Mouse (Mus musculus): ENCODE data around the gene Olfr968. TPM values are rescaled to one million over a fixed set of nuclear protein-coding genes. Genes with fewer than 3 reads are reported as not detected.

Gene Olfr968
- not detected in 2 replicates for polyA plus RNA-seq (2015; fragmentation: Nextera tagmentation; extraction: Ambion mirVana)

GRCm38 (mm10) chr9:39783153-39783552 lies at the start of gene Olfr968:
Gene Olfr968, minus strand, starts transcription at chr9:39783253.
- ATAC-seq = no peak
- Histone ChIP-seq H3K4me3 (replicated peaks) (no peak within 1 kb of the TSS), H3K27me3 (replicated peaks) (no peaks in the 10 kb centered on the region), H3K9ac (no peak within 1 kb of the TSS), H3K4me1 (replicated peaks) (no peaks in the 10 kb centered on the region), H3K9me3 (no peaks in the 10 kb centered on the region), H3K36me3 (no peaks in the 10 kb centered on the region), H3K4me2 (replicated peaks) (no peak within 1 kb of the TSS), H3K27ac (no peak within 1 kb of the TSS)
- 81% methylated on average over 1 of the region's 1 CpGs for WGBS

GRCm38 (mm10) chr9:39808560-39808959 lies 25.5 kb upstream of the Olfr968 start, which contains the start of gene Olfr970:
Gene Olfr970, plus strand, starts transcription at chr9:39808860.
- Histone ChIP-seq H3K9ac (no peak within 1 kb of the TSS), H3K4me2 (replicated peaks) (no peak within 1 kb of the TSS), H3K36me3 (no peaks in the 10 kb centered on the region), H3K4me3 (replicated peaks) (no peak within 1 kb of the TSS), H3K9me3 (no peaks in the 10 kb centered on the region), H3K4me1 (replicated peaks) (no peaks in the 10 kb centered on the region), H3K27ac (no peak within 1 kb of the TSS), H3K27me3 (replicated peaks) (no peaks in the 10 kb centered on the region)
- no peak for ATAC-seq
- 75% methylated on average over 4 of the region's 4 CpGs for whole genome bisulfite sequencing

GRCm38 (mm10) chr9:39790558-39790957 lies 7.5 kb upstream of the Olfr968 start, which contains the start of gene Olfr969:
Gene Olfr969, plus strand, starts transcription at chr9:39790945.
- H3K4me2 ChIP-seq (replicated peaks) = no peak within 1 kb of the TSS
- no peak within 1 kb of the TSS for H3K27ac ChIP-seq
- no peaks in the 10 kb centered on the region for H3K27me3 ChIP-seq (replicated peaks)
- 71% methylated on average over 2 of the region's 2 CpGs for WGBS
- H3K9me3 ChIP-seq = no peaks in the 10 kb centered on the region
- no peak within 1 kb of the TSS for H3K4me3 ChIP-seq (replicated peaks)
- ATAC-seq = no peak
- no peaks in the 10 kb centered on the region for H3K36me3 ChIP-seq
- H3K4me1 ChIP-seq (replicated peaks) = no peaks in the 10 kb centered on the region
- no peak within 1 kb of the TSS for H3K9ac ChIP-seq

- no peak overlapping the region for H3K4me3 ChIP-seq (replicated peaks)
- 86% methylated on average over 1 of the region's 1 CpGs for WGBS
- no peak overlapping the region for H3K27ac ChIP-seq
- no peak for ATAC-seq
- no peaks in the 10 kb centered on the region for H3K4me1 ChIP-seq (replicated peaks)
- H3K27me3 ChIP-seq (replicated peaks) = no peaks in the 10 kb centered on the region
- no peak overlapping the region for H3K9ac ChIP-seq
- H3K9me3 ChIP-seq = no peaks in the 10 kb centered on the region
- no peaks in the 10 kb centered on the region for H3K36me3 ChIP-seq
- no peak overlapping the region for H3K4me2 ChIP-seq (replicated peaks)
These were observed 36.6 kb downstream of the Olfr968 start for GRCm38 (mm10) chr9:39746428-39746827.

- Histone ChIP-seq H3K9me3 (no peaks in the 10 kb centered on the region), H3K9ac (no peak within 1 kb of the TSS), H3K36me3 (no peaks in the 10 kb centered on the region), H3K4me2 (replicated peaks) (no peak within 1 kb of the TSS), H3K4me1 (replicated peaks) (no peaks in the 10 kb centered on the region), H3K27me3 (replicated peaks) (no peaks in the 10 kb centered on the region), H3K27ac (no peak within 1 kb of the TSS), H3K4me3 (replicated peaks) (no peak within 1 kb of the TSS)
- ATAC-seq = no peak
These were observed 37.1 kb downstream of the Olfr968 start, which contains the start of gene Olfr967 for GRCm38 (mm10) chr9:39745949-39746348. Gene Olfr967, plus strand, starts transcription at chr9:39746249.

- H3K36me3 ChIP-seq = no peaks in the 10 kb centered on the region
- no peaks in the 10 kb centered on the region for H3K4me1 ChIP-seq (replicated peaks)
- no peaks in the 10 kb centered on the region for H3K9me3 ChIP-seq
- no peak overlapping the region for H3K4me2 ChIP-seq (replicated peaks)
- H3K9ac ChIP-seq = no peak overlapping the region
- H3K27me3 ChIP-seq (replicated peaks) = no peaks in the 10 kb centered on the region
- no peak overlapping the region for H3K4me3 ChIP-seq (replicated peaks)
- WGBS = 75% methylated on average over 1 of the region's 1 CpGs
- no peak overlapping the region for H3K27ac ChIP-seq
- ATAC-seq = no peak
These were observed 42.3 kb downstream of the Olfr968 start for GRCm38 (mm10) chr9:39740741-39741140.

GRCm38 (mm10) chr9:39730678-39731077 lies 52.4 kb downstream of the Olfr968 start, which contains the start of gene Olfr150:
Gene Olfr150, plus strand, starts transcription at chr9:39730978.
- H3K4me2 ChIP-seq (replicated peaks) = no peak within 1 kb of the TSS
- ATAC-seq = no peak
- no peak within 1 kb of the TSS for H3K9ac ChIP-seq
- H3K36me3 ChIP-seq = no peaks in the 10 kb centered on the region
- no peaks in the 10 kb centered on the region for H3K4me1 ChIP-seq (replicated peaks)
- no peak within 1 kb of the TSS for H3K4me3 ChIP-seq (replicated peaks)
- no peaks in the 10 kb centered on the region for H3K27me3 ChIP-seq (replicated peaks)
- no peak within 1 kb of the TSS for H3K27ac ChIP-seq
- H3K9me3 ChIP-seq = no peaks in the 10 kb centered on the region

Other genes with a start within 250 kb of the Olfr968 start
- not detected in 2 replicates for gene Olfr958, start 229.2 kb downstream of the Olfr968 start, polyA plus RNA-seq (2015; fragmentation: Nextera tagmentation; extraction: Ambion mirVana)
- not detected in 2 replicates for gene Olfr959, start 207.7 kb downstream of the Olfr968 start, polyA plus RNA-seq (2015; fragmentation: Nextera tagmentation; extraction: Ambion mirVana)
- 18.3 and 20.1 TPM in 2 replicates for gene AW551984, start 178.8 kb downstream of the Olfr968 start, polyA plus RNA-seq (2015; fragmentation: Nextera tagmentation; extraction: Ambion mirVana)
- not detected in 2 replicates for gene Olfr148, start 172.6 kb downstream of the Olfr968 start, polyA plus RNA-seq (2015; fragmentation: Nextera tagmentation; extraction: Ambion mirVana)
- gene Olfr960, start 161.9 kb downstream of the Olfr968 start, polyA plus RNA-seq (2015; fragmentation: Nextera tagmentation; extraction: Ambion mirVana) = not detected in 2 replicates
- gene Olfr961, start 138.2 kb downstream of the Olfr968 start, polyA plus RNA-seq (2015; fragmentation: Nextera tagmentation; extraction: Ambion mirVana) = not detected in 2 replicates
- not detected in 2 replicates for gene Olfr963, start 116.0 kb downstream of the Olfr968 start, polyA plus RNA-seq (2015; fragmentation: Nextera tagmentation; extraction: Ambion mirVana)
- gene Olfr149, start 76.1 kb downstream of the Olfr968 start, polyA plus RNA-seq (2015; fragmentation: Nextera tagmentation; extraction: Ambion mirVana) = not detected in 2 replicates
- gene Olfr965, start 71.9 kb downstream of the Olfr968 start, polyA plus RNA-seq (2015; fragmentation: Nextera tagmentation; extraction: Ambion mirVana) = not detected in 2 replicates
- gene Olfr150, start 52.3 kb downstream of the Olfr968 start, polyA plus RNA-seq (2015; fragmentation: Nextera tagmentation; extraction: Ambion mirVana) = not detected in 2 replicates
- not detected in 2 replicates for gene Olfr967, start 37.0 kb downstream of the Olfr968 start, polyA plus RNA-seq (2015; fragmentation: Nextera tagmentation; extraction: Ambion mirVana)
- gene Olfr969, start 7.7 kb upstream of the Olfr968 start, polyA plus RNA-seq (2015; fragmentation: Nextera tagmentation; extraction: Ambion mirVana) = not detected in 2 replicates
- not detected in 2 replicates for gene Olfr970, start 25.6 kb upstream of the Olfr968 start, polyA plus RNA-seq (2015; fragmentation: Nextera tagmentation; extraction: Ambion mirVana)
- not detected in 2 replicates for gene Olfr971, start 53.6 kb upstream of the Olfr968 start, polyA plus RNA-seq (2015; fragmentation: Nextera tagmentation; extraction: Ambion mirVana)
- not detected in 2 replicates for gene Olfr972, start 83.2 kb upstream of the Olfr968 start, polyA plus RNA-seq (2015; fragmentation: Nextera tagmentation; extraction: Ambion mirVana)
- not detected in 2 replicates for gene Olfr229, start 124.1 kb upstream of the Olfr968 start, polyA plus RNA-seq (2015; fragmentation: Nextera tagmentation; extraction: Ambion mirVana)
- gene Olfr974, start 154.2 kb upstream of the Olfr968 start, polyA plus RNA-seq (2015; fragmentation: Nextera tagmentation; extraction: Ambion mirVana) = not detected in 2 replicates
- not detected in 2 replicates for gene Olfr975, start 168.8 kb upstream of the Olfr968 start, polyA plus RNA-seq (2015; fragmentation: Nextera tagmentation; extraction: Ambion mirVana)
- not detected in 2 replicates for gene Olfr976, start 177.9 kb upstream of the Olfr968 start, polyA plus RNA-seq (2015; fragmentation: Nextera tagmentation; extraction: Ambion mirVana)
- not detected in 2 replicates for gene Olfr978, start 208.9 kb upstream of the Olfr968 start, polyA plus RNA-seq (2015; fragmentation: Nextera tagmentation; extraction: Ambion mirVana)
- not detected in 2 replicates for gene Olfr979, start 220.2 kb upstream of the Olfr968 start, polyA plus RNA-seq (2015; fragmentation: Nextera tagmentation; extraction: Ambion mirVana)
- not detected in 2 replicates for gene Olfr980, start 226.3 kb upstream of the Olfr968 start, polyA plus RNA-seq (2015; fragmentation: Nextera tagmentation; extraction: Ambion mirVana)
- not detected in 2 replicates for gene Olfr981, start 238.2 kb upstream of the Olfr968 start, polyA plus RNA-seq (2015; fragmentation: Nextera tagmentation; extraction: Ambion mirVana)

All from intestine, embryonic 15.5 days (tissue).